Mouse (Mus musculus): ENCODE results near the gene Aif1l.
"Not testable (repeated sequence)": the region's sequence is repeated elsewhere in the genome, so short reads cannot be mapped to it uniquely, and the experiment has no call there.

The Aif1l gene

DNA sequence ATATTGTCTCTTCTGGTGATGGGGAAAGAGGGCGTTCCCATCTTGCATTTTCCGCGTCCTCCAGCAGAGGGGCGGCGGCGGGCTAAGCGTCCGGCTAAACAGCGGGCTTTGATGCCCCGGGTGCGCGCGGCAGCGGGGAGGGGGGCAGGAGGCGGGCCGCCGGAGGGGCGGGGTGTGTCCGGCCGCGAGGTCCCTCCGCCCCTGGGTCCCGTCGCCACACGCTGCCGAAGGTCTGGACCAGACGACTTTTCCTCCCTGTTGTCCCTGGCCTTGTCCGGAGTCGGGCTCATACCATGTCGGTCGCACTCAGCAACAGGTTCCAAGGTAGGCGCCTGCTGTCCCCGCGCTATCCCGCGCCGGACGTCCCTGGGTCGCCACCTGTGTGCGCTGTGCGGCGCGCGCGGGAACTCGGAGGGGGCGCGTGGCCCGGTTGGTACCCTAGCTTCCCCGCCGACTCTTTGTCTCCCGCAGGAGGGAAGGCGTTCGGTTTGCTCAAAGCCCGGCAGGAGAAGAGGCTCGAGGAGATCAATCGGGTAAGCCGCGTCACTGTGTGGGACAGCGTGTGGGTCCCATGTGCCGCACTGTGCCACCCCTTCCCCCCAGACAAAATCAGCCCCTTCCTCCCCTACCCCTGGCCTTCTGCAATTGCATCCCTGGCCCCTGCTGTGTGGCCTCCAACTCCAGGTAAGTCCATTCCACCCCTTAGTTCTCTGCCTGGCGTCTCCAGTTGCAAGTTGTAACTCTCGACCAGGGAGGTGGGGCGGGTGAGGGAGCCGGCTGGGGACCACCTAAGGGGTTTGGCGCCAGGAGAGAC, at the start of gene Aif1l:
Gene Aif1l (plus strand): TSS at position 82 of the 814 bp plus-strand sequence.
- peak; percentile 76 for DNase-seq (ENCODE audit: low spot score)

DNA sequence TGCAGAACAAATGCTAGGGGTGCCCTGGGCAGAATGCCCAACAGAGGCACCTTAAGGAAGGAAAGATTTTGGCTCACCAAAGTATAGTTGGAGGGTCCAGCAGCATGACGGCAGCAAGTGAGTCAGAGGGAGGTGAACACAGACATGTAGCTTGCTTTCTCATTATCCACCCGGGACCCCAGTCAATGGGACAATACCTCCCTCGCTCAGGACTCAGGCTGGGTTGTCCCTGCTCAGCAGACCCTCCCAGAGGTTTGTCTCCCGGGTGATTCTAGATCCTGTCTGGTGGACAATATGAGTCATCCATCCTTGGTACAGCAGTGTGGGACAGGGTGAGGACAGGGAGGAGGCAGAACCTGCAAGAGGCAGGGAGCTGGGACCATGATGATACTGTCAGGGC, 49.0 kb upstream of the Aif1l start:
- no peak for DNase-seq (ENCODE audit: low spot score)

DNA sequence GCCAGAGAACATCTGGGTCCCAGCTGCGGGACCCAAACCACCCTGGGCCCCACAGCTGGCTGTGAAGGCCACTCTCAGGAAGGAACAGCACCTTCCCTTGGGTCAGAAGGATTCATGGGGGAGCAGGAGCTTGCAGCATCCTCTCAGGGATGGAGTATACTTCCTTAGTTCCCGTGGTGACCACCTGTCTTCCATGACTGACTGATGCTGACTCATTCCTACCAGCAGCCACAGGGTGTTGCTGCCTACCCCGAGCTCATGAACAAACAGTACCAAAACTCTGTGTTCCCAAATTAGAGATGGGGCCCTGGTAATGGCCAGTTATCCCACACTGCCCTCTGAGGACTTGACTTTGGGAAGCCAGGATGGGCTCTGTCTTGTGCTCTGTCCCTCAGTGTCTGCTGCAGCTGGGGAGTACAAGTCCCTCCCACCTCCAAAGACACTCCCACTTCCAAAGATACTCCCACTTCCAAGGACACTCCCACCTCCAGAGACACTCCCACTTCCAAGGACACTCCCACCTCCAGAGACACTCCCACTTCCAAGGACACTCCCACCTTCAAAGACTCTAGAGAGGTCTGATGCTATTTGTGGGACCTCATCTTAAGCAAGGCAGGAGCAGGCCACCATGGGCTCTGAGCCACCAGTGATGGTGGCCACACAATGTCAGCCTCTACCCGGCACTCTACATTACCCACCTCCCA, 48.1 kb upstream of the Aif1l start:
- DNase-seq (ENCODE audit: low spot score): no peak

DNA sequence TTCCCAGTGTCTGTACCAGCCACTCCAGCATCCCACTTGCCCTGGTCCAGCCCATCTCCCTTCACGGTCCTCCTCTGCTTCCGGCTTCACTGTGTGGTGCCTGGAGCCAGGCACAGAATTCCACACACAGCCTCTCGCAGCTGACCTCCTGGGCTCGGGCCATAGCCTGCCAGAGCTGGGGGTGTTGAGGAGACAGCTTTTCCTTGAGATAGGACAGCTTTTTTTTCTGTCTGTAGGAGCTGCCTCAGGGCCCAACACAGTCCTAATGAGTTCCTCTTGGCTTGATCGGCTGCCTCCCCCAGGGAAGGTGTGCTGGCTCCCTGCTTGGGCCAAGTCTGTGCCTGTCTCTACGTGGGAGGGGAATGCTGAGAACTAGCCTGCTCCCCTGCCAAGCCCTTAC, 45.9 kb upstream of the Aif1l start:
- peak; percentile 38 for DNase-seq (ENCODE audit: low spot score)

DNA sequence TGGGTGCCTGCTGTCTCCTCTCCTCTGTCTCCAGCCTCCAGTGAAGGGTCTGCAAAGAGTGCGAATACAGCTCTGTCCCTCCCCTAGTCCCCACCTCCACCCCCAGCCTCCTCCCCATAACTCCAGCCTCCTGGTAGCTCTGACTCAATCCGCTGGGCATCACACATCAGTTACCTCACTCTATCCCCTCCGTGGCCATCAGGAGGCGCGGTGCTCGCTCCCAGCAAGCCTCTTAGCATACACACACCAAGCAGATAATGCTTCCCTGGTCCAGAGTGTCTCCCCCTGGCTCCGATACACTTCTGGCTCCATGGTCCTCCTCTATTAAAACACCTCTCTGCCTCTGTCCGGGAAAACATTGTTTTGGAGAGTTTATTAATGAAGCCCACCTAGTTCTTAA, 45.3 kb upstream of the Aif1l start:
- peak; percentile 26 for DNase-seq (ENCODE audit: low spot score)

DNA sequence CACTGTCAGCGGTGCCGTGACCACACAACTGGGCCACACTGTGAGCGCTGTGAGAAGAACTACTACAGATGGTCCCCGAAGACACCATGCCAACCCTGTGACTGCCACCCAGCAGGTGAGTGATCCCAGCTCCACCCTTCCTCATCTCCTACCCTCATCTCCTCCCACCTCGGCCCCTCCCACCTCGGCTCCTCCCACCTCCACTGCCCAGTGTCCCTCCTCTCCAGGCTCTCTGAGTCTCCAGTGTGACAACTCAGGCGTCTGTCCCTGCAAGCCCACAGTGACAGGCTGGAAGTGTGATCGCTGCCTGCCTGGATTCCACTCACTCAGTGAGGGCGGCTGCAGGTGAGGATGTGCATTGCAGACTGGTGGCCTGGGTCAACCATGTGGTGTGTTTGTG, 44.3 kb upstream of the Aif1l start:
- no peak for DNase-seq (ENCODE audit: low spot score)

DNA sequence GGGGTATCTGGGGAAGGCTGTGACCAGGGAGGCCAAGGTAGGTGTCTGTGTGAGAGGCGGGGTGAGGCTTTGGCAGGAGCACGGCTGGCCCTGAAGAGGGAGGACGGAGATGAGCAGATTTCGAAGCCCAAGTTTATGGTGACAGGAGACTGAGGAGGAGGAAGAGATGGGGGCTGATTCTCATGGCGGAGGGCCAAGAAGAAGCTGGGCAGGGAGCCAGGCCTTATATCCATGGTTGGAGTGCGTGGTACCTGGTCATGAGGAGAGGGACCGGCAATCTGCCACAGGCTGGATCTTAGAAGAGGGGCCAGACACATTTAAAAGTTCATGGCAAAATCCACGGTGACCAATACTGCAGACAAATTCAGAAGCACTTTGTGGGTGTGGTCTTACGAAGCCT, 43.5 kb upstream of the Aif1l start:
- DNase-seq (ENCODE audit: low spot score): no peak

DNA sequence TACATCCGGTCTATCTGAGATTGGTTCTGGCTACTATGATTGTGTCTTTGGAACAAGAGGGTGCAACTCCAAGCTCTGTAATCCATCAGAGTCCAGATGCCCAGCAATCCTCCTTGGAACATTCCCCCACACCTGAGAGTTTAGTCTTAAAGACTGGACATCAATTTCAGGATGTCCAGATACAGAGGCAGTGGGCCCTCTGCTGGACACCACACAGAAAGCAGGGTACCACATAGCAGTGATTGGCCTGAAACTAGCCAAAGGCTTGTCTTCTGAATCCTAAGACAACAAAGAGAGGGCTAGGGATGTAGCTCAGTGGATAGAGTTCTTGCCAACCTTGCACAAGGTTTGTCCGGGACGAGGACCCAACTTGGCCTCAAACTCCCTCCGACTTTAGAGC, 37.4 kb upstream of the Aif1l start:
- no peak for DNase-seq (ENCODE audit: low spot score)

DNA sequence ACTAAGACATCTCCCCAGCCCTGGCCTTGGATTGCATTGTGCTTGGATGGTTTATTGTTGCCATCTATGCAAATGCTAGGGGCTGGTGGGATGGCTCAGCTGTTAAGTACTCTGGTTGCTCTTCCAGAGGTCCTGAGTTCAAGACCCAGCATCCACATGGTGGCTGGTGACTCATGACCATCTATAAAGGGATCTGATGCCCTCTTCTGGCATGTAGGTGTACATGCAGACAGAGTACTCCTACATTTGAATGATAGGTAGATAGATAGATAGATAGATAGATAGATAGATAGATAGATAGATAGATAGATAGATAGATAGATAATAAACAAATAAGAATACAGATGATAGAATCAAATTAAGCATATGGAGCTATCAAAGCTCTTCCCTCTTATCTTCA, 35.7 kb upstream of the Aif1l start:
- not testable (repeated sequence) for DNase-seq (ENCODE audit: low spot score)

DNA sequence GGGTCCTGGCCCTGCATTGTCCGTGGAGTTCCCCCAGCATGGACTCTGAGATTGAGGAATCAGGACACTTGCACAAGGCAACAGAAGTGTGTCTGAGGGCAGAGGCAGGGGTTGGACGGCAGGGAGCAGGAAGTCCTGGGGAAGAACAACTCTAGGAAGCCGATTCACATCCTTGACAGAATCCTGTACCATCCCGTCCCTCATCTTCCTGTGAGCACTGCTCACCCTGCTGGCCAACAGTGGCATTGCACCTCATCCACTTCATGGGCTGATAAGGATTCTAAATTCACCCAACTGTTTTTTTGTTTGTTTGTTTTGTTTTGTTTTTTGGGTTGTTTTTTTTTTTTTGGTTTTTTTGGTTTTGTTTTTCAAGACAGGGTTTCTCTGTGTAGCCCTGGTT, 34.8 kb upstream of the Aif1l start:
- DNase-seq (ENCODE audit: low spot score): no peak

DNA sequence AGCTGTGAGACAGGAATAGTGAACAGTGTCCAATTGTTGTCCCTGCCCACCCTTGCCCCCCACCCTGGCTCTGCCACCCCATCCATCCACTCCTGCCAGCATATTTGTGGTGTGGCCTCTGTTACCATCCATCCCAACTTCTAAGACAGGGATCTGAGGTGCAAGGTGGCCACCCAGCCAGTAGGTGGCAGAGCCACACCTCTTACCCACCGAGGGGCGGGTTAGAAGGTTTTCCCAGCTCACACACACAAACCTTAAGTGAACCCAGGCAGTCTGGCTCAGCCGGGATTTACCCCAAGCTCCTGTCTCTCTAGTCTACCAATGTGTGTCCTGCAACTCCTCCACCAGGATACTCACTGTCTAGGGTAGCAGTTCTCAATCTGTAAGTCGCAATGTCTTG, 32.3 kb upstream of the Aif1l start:
- DNase-seq (ENCODE audit: low spot score): no peak

DNA sequence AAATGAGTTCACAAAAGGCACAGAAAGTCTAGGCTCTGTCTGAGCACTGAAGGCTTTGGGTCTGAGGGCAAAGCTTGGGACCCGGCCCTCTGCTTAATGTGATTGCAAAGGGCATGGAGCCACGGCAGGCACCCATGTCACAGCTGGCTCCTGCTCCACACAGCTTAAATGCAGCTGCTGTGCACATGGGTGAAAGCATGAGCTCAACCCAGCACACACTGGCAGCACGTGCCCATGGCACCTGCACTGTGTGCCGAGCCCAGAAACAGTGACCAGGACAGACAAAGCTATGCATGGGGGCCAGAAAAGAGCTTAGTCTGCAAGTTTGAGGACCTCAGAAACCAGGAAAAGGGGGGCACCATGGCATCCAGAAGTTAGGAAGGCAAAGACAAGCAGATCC, 26.3 kb upstream of the Aif1l start:
- DNase-seq (ENCODE audit: low spot score): no peak

DNA sequence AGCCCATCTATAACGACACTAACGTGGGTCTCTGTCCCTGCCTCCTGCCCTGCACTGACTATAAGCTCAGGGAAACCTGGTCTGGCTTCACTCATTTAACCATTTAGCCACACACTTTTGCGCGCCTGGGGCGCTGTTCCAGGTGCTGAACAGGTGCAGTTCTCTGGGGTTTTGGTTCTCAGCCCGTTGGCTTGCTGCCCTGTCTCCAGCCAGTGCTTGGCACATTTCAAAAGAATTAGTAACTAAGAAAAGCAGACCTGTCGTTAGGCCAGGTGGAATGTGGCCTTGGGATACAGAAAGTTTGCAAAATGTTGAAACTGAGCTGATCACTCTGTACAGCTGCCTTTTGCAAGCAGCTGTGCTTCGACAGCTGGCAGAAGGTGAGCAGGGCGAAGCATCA, 25.1 kb upstream of the Aif1l start:
- DNase-seq (ENCODE audit: low spot score): no peak

DNA sequence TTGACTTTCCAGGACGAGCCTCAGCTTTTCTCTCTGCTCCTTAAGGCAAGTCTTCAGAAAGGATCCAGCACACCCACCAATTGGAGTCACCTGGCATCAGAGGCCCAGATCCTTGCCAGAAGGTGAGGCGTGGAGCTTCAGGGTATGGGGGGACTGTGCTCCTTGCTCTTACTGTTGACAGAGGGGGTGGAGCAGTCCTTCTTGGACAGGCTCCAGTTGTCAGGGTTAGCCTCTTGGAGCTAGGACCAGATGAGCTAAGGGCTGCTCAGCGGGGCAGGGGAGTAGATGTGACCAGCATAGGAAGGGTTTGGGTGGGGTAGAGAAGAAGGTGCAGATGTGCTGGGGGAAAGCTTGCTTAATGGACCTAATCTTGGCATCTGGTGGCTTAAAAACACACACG, 24.0 kb upstream of the Aif1l start:
- no peak for DNase-seq (ENCODE audit: low spot score)

DNA sequence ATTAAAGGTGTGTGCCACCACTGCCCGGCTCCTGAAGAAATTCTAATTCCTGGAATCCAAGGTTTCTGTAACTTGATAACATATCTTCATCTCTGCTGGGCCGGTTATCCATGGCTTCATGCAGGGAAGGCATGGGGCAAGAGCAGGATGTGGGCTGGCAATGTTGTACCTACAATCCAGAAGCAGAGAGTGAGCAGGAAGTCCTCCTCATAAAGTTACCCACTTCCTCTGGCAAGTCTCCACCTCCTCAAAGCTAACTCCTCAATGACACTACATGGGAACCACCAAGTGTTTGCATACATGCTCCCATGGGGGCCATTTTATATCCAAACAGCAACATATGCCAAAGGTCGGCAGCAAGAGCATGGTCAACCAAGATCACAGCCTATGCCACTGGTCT, 20.3 kb upstream of the Aif1l start:
- no peak for DNase-seq (ENCODE audit: low spot score)

DNA sequence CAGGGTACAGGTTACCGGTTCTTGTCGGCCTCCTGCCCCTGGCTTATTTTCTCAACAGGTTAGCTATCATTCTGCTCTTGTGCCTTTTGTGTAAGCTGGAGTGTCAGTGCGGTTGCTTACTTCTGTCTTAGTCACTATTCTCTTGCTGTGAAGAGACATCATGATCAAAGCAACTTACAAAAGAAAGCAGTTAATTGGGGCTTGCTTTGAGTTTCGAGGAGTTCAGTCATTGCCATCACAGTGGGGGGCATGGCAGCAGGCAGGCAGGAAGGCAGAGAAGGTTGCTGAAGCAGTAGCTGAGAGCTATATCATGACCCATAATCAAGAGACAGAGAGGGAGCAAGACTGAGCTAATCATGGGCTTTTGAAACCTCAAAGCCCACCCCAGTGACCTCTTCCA, 15.4 kb upstream of the Aif1l start:
- DNase-seq (ENCODE audit: low spot score): no peak

DNA sequence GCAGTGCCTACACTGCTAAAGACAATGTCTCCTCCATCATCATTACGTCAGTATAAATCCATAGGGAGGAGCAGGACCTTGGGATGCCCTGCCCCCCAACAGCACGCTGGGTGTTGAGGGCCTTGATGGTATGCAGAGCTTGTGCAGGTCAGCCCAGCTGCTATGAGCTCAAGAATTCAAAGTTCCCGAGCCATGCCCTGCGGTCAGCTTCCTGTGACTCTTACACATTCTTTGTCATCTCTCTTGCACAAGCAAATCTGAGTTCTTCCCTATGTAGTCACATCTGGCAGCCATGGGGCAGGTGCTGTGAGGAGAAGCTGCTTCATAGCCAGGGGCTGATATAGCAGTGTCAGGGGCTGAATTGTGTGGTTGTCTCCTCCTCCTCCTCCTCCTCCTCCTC, 14.9 kb upstream of the Aif1l start:
- DNase-seq (ENCODE audit: low spot score): no peak

DNA sequence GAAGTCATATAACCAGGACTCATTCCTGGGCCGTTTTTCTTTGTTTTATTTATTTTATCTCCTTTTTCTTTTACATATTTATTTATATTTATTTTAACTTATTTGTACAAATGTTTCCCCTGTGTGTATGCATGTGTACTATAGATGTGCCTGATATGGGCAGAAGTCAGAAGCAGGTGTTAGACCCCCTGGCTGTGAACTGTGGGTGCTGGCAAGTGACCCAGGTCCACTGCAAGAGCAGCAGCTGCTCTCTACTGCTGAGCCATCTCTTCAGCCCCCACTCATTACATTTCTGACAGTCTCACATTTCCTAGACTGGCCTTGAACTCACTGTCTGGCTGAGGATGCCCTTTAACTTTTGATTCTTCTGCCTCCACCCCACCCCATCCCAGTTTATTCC, 11.6 kb upstream of the Aif1l start:
- no peak for DNase-seq (ENCODE audit: low spot score)

DNA sequence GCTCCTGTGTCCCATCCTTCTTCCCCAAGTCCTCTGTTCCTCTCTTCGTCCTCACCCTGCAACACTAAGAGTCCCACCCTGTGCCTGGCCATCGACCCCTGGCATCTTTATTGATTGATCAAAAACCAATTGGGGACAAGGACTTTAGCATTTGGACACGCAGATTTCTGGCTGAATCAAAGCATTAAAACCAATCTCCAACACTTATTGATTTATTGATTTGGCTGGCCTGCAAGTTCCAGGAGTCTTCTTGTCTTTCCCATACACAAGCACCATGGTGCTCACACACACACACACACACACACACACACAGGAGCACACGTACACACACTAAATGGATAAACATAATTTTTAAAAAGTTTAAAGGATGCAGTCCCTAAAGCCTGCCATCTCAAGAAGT, 6.9 kb upstream of the Aif1l start:
- DNase-seq (ENCODE audit: low spot score): no peak

DNA sequence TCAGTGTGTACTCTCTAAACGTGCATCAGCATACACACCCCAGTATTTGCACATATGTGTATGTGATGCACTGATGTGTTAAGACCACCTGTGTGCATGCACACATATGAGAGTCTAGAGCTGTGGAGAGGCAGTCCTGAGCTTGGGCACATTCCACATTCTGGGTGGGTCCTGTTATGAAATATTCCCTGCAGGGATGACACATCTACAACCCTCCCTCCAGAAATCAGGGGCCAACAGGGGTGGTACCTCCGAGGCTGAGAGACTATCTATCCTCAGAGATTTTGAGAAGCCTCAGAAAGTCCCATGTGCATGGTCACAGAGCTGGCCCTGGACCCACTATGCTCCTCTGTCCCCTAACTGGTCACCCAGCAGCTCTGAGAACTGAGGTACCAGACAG, 4.4 kb upstream of the Aif1l start:
- DNase-seq (ENCODE audit: low spot score): no peak

DNA sequence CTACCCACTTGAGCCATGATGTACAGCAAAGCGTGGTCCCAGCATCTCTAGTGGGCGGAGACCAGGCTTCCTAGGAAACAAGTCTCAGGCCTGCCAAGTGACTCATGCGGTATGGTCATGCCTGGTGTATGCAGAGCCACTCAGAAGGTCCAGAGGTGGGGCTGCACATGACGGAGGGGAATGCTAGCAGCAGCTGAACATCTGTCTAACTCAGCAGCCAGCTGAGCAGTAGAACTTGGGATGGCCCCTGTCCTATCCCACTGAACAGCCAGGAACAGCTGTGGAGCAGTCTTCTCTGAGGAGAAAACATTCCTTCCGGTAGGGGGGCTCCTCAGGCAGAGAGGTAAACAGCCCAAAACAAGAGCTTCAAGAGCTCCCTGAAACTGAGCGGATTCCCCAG, 1.5 kb upstream of the Aif1l start:
- DNase-seq (ENCODE audit: low spot score): no peak

DNA sequence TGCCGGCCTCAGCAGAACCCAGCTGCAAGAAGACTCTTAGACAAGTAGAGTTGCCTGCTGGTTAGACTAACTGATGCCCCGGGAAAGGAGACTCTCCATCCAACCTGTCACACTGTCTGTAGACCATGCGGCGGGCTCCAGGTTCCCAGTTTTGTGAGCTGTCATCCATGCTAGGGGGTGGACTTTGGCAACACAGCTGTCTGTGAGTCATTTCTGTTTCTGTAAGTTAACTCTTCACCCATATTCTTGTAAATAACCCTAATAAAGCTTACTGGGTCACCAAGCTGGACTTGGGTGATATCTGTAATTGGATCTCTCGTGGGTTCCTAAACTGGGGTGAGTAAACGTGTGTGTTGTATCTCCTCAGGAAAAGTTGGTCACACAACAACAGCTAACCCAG, 1.1 kb upstream of the Aif1l start:
- DNase-seq (ENCODE audit: low spot score): no peak

DNA sequence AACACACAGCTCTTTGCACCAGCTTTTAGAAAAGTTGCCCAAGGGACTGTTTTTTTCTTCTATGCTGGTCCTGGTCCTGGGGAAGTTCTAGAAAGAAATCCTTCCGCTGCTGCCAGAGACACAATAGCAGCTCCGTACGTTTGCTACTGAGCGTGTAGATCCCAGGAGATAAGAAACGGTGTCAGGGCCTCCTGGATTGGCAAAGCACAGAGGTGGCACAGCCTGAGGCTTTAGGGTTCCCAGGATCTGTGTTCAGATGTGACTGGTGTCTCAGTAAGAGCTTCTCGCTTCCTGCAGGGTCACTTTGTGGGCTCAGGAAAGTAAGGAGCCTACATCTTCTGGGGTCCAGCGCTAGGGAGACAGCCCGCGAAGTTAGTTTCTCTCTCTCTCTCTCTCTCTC, 1.0 kb downstream of the Aif1l start:
- DNase-seq (ENCODE audit: low spot score): no peak

DNA sequence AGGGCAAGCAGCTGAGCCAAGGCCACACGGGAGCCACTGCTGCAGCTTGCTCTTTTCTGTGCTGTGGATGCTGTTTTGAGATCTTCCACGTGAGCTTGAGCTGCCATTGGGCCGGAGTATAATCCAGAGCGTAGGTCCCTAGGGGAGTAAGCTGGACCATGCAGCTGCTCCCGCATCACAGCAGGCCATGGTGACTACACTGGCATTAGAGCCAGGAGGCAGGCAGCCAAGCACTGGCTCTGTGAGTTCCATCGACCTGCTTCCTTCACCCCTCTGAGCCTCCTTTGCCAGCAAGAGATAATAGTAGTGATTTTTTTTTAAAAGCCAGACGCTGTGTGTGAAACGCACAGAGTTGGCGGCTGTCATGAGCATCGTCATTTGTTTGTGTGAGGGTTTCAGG, 2.3 kb downstream of the Aif1l start:
- no peak for DNase-seq (ENCODE audit: low spot score)

Measured in yolk sac, embryonic 10.5 days (tissue).